Mouse (Mus musculus) liver, embryonic 12.5 days (tissue): ENCODE measurements around the gene Dnpep. TPM values are rescaled to one million over a fixed set of nuclear protein-coding genes. Genes with fewer than 3 reads are reported as not detected.
A peak's percentile ranks its signal among the peaks of the same experiment; 100 is the strongest.

ENCODE experiments used
- ATAC-seq: fragments of 200-750 bp; cut with Nextera tagmentation; 2 replicates; pipeline ENCODE4 v1.8.0; 2017; ENCODE audit warnings: moderate number of reproducible peaks, mild to moderate bottlenecking, moderate library complexity
- H3K27ac ChIP-seq: fragments of 300-500 bp; sonication (generic); 2 replicates; pipeline ENCODE4 v1.5.1; 2016; ENCODE audit warnings: mild to moderate bottlenecking
- H3K27me3 ChIP-seq: fragments of 300-500 bp; sonication (generic); replicated peaks from 2 replicates; pipeline ENCODE4 v1.6.1; 2016; ENCODE audit warnings: mild to moderate bottlenecking, moderate library complexity
- H3K36me3 ChIP-seq: fragments of 300-500 bp; sonication (generic); 2 replicates; pipeline ENCODE4 v1.6.1; 2016; ENCODE audit warnings: mild to moderate bottlenecking, moderate library complexity
- H3K4me1 ChIP-seq: fragments of 300-500 bp; sonication (generic); 2 replicates; pipeline ENCODE4 v1.6.1; 2016
- H3K4me2 ChIP-seq: fragments of 300-500 bp; sonication (generic); 2 replicates; pipeline ENCODE4 v1.6.1; 2016; ENCODE audit warnings: mild to moderate bottlenecking, moderate library complexity
- H3K4me3 ChIP-seq: fragments of 300-500 bp; sonication (generic); 2 replicates; pipeline ENCODE4 v1.5.1; 2016; ENCODE audit warnings: mild to moderate bottlenecking, moderate library complexity
- H3K9ac ChIP-seq: fragments of 300-500 bp; sonication (generic); 2 replicates; pipeline ENCODE4 v1.6.1; 2016; ENCODE audit warnings: mild to moderate bottlenecking, moderate library complexity
- H3K9me3 ChIP-seq: fragments of 300-500 bp; sonication (generic); replicated peaks from 2 replicates; pipeline ENCODE4 v1.6.1; 2016; ENCODE audit warnings: mild to moderate bottlenecking, moderate library complexity
- WGBS: fragments of 180-500 bp; shearing (Covaris S2); methylation state at CpG from one replicate; pipeline ENCODE4 v1.1.7; 2016; ENCODE audit not compliant: insufficient replicate concordance; 5-methylcytosine and 5-hydroxymethylcytosine counted together
- polyA plus RNA-seq: library from polyadenylated mRNA; unstranded; fragments of >200 nt; fragmentation: Nextera tagmentation; extraction: Ambion mirVana; gene quantifications from 2 replicates; pipeline ENCODE4 v1.2.1, GENCODE M21; 2016

The Dnpep gene
- polyA plus RNA-seq, 1 experiment from 2014 or later = 66.3 TPM

GRCm38 (mm10) chr1:75289888-75290431, 27.8 kb downstream of the Dnpep start:
- H3K4me2 ChIP-seq = no peak overlapping the region
- WGBS = 53% methylated on average over 8 of the region's 8 CpGs
- H3K9me3 ChIP-seq = no peaks in the 10 kb centered on the region
- no peak for ATAC-seq
- no peaks in the 10 kb centered on the region for H3K36me3 ChIP-seq
- peaks cover 13% of the 10 kb centered on the region; the same call in 1 of the 2 replicates for H3K27me3 ChIP-seq
- H3K4me1 ChIP-seq = no peaks in the 10 kb centered on the region
- H3K4me3 ChIP-seq = no peak overlapping the region
- no peak overlapping the region for H3K9ac ChIP-seq
- no peak overlapping the region for H3K27ac ChIP-seq

- Histone ChIP-seq H3K4me1 (no peaks in the 10 kb centered on the region), H3K27ac (no peak overlapping the region), H3K27me3 (peaks cover 13% of the 10 kb centered on the region; the same call in 1 of the 2 replicates), H3K4me2 (no peak overlapping the region), H3K4me3 (no peak overlapping the region), H3K9ac (no peak overlapping the region), H3K9me3 (no peaks in the 10 kb centered on the region), H3K36me3 (no peaks in the 10 kb centered on the region)
- ATAC-seq = no peak
- 30% methylated on average over 7 of the region's 7 CpGs for WGBS
Observed at GRCm38 (mm10) chr1:75289376-75289775, 28.4 kb downstream of the Dnpep start.

GRCm38 (mm10) chr1:75284911-75285310, 32.9 kb downstream of the Dnpep start:
- no peak overlapping the region for H3K27ac ChIP-seq
- no peak overlapping the region for H3K4me2 ChIP-seq
- H3K36me3 ChIP-seq = no peaks in the 10 kb centered on the region
- ATAC-seq = no peak
- no peak overlapping the region for H3K9ac ChIP-seq
- 68% methylated on average over 7 of the region's 7 CpGs for WGBS
- H3K27me3 ChIP-seq = 0 out of 2 replicates have a peak, but pooled peaks cover 4% of the 10 kb centered on the region
- 0 out of 2 replicates have a peak, but pooled peaks cover 3% of the 10 kb centered on the region for H3K9me3 ChIP-seq
- no peak overlapping the region for H3K4me3 ChIP-seq
- H3K4me1 ChIP-seq = no peaks in the 10 kb centered on the region

GRCm38 (mm10) chr1:75283017-75283416, 34.8 kb downstream of the Dnpep start:
- no peak overlapping the region for H3K4me2 ChIP-seq
- H3K9me3 ChIP-seq = 0 out of 2 replicates have a peak, but pooled peaks cover 3% of the 10 kb centered on the region
- H3K27me3 ChIP-seq = peaks cover 13% of the 10 kb centered on the region
- no peaks in the 10 kb centered on the region for H3K4me1 ChIP-seq
- ATAC-seq = no peak
- 67% methylated on average over 5 of the region's 5 CpGs for WGBS
- H3K9ac ChIP-seq = no peak overlapping the region
- H3K27ac ChIP-seq = no peak overlapping the region
- no peak overlapping the region for H3K4me3 ChIP-seq
- no peaks in the 10 kb centered on the region for H3K36me3 ChIP-seq

- H3K36me3 ChIP-seq = no peaks in the 10 kb centered on the region
- 6% methylated on average over 13 of the region's 13 CpGs for WGBS
- no peak for ATAC-seq
Observed at GRCm38 (mm10) chr1:75278228-75278627, 39.6 kb downstream of the Dnpep start, which contains the start of gene Resp18. Gene Resp18, minus strand, starts transcription at chr1:75278415.

GRCm38 (mm10) chr1:75277195-75278188, 40.3 kb downstream of the Dnpep start:
- WGBS = 11% methylated on average over 23 of the region's 23 CpGs
- no peak overlapping the region for H3K4me3 ChIP-seq
- no peaks in the 10 kb centered on the region for H3K36me3 ChIP-seq
- 0 out of 2 replicates have a peak, but pooled peaks cover 3% of the 10 kb centered on the region for H3K9me3 ChIP-seq
- no peaks in the 10 kb centered on the region for H3K4me1 ChIP-seq
- peaks cover 20% of the 10 kb centered on the region for H3K27me3 ChIP-seq
- ATAC-seq = no peak
- no peak overlapping the region for H3K4me2 ChIP-seq
- H3K9ac ChIP-seq = no peak overlapping the region
- no peak overlapping the region for H3K27ac ChIP-seq

More at GRCm38 (mm10) chr1:75278228-75278627, 39.6 kb downstream of the Dnpep start, which contains the start of gene Resp18:
- Histone ChIP-seq H3K4me1 (no peaks in the 10 kb centered on the region), H3K9me3 (0 out of 2 replicates have a peak, but pooled peaks cover 3% of the 10 kb centered on the region), H3K27ac (no peak within 1 kb of the TSS), H3K27me3 (peaks cover 20% of the 10 kb centered on the region), H3K4me2 (no peak within 1 kb of the TSS), H3K4me3 (no peak within 1 kb of the TSS), H3K9ac (no peak within 1 kb of the TSS)

GRCm38 (mm10) chr1:75264091-75264880, 53.5 kb downstream of the Dnpep start, which contains the start of gene Ptprn:
Gene Ptprn, minus strand, starts transcription at chr1:75264502.
- Histone ChIP-seq H3K27me3 (peaks cover 76% of the 10 kb centered on the region), H3K36me3 (no peaks in the 10 kb centered on the region), H3K27ac (no peak within 1 kb of the TSS), H3K9ac (no peak within 1 kb of the TSS), H3K4me3 (peak within 1 kb of the TSS; percentile 13; the same call in 1 of the 2 replicates), H3K9me3 (no peaks in the 10 kb centered on the region), H3K4me2 (peak within 1 kb of the TSS; percentile 33), H3K4me1 (0 out of 2 replicates have a peak, but pooled peaks cover 3% of the 10 kb centered on the region)
- no peak for ATAC-seq
- 11% methylated on average over 32 of the region's 32 CpGs for WGBS

GRCm38 (mm10) chr1:75262969-75263951, 54.5 kb downstream of the Dnpep start:
- Histone ChIP-seq H3K27me3 (peaks cover 67% of the 10 kb centered on the region), H3K4me3 (peak overlapping the region; percentile 13; the same call in 1 of the 2 replicates), H3K9ac (no peak overlapping the region), H3K36me3 (no peaks in the 10 kb centered on the region), H3K9me3 (no peaks in the 10 kb centered on the region), H3K4me2 (peak overlapping the region; percentile 33), H3K4me1 (0 out of 2 replicates have a peak, but pooled peaks cover 3% of the 10 kb centered on the region), H3K27ac (no peak overlapping the region)
- 2% methylated on average over 40 of the region's 40 CpGs for WGBS
- no peak for ATAC-seq

- H3K4me3 ChIP-seq = no peak overlapping the region
- ATAC-seq = no peak
- 0 out of 2 replicates have a peak, but pooled peaks cover 3% of the 10 kb centered on the region for H3K4me1 ChIP-seq
- H3K27ac ChIP-seq = no peak overlapping the region
- no peaks in the 10 kb centered on the region for H3K36me3 ChIP-seq
- H3K27me3 ChIP-seq = peaks cover 64% of the 10 kb centered on the region
- H3K9ac ChIP-seq = no peak overlapping the region
- no peaks in the 10 kb centered on the region for H3K9me3 ChIP-seq
- H3K4me2 ChIP-seq = no peak overlapping the region
Observed at GRCm38 (mm10) chr1:75261278-75261677, 56.5 kb downstream of the Dnpep start.
